Mouse (Mus musculus) midbrain, embryonic 11.5 days (tissue): ENCODE results near the gene Rfng. TPM values are rescaled to one million over a fixed set of nuclear protein-coding genes. Genes with fewer than 3 reads are reported as not detected.
A peak's percentile ranks its signal among the peaks of the same experiment; 100 is the strongest.
"Not testable (repeated sequence)": the region's sequence is repeated elsewhere in the genome, so short reads cannot be mapped to it uniquely, and the experiment has no call there.

Experiments
- ATAC-seq: fragments of 200-750 bp; cut with Nextera tagmentation; 2 replicates; pipeline ENCODE4 v1.8.0; 2017; ENCODE audit warnings: moderate TSS enrichment, moderate library complexity; ENCODE audit not compliant: low FRiP score
- DNase-seq: peaks from one replicate; pipeline ENCODE4 v3.0.0; 2015; ENCODE audit warnings: low spot score; ENCODE audit errors: missing footprints
- H3K27ac ChIP-seq: fragments of 300-500 bp; sonication (generic); 2 replicates; pipeline ENCODE4 v1.5.1; 2014; ENCODE audit warnings: low read depth, low read length
- H3K27me3 ChIP-seq: fragments of 300-500 bp; sonication (generic); 2 replicates; pipeline ENCODE4 v1.6.1; 2014; ENCODE audit warnings: mild to moderate bottlenecking, low read length, moderate library complexity, mixed read lengths; ENCODE audit not compliant: control insufficient read depth, insufficient read depth
- H3K36me3 ChIP-seq: fragments of 300-500 bp; sonication (generic); 2 replicates; pipeline ENCODE4 v1.6.1; 2014; ENCODE audit warnings: mild to moderate bottlenecking, low read length, moderate library complexity, mixed read lengths; ENCODE audit not compliant: control insufficient read depth, insufficient read depth
- H3K4me1 ChIP-seq: fragments of 300-500 bp; sonication (generic); 2 replicates; pipeline ENCODE4 v1.6.1; 2014; ENCODE audit warnings: low read length; ENCODE audit not compliant: control insufficient read depth, insufficient read depth
- H3K4me2 ChIP-seq: fragments of 300-500 bp; sonication (generic); 2 replicates; pipeline ENCODE4 v1.6.1; 2014; ENCODE audit warnings: mild to moderate bottlenecking, moderate library complexity
- H3K4me3 ChIP-seq: fragments of 300-500 bp; sonication (generic); 2 replicates; pipeline ENCODE4 v1.5.1; 2014; ENCODE audit warnings: low read depth, low read length
- H3K9ac ChIP-seq: fragments of 300-500 bp; sonication (generic); 2 replicates; pipeline ENCODE4 v1.6.1; 2014; ENCODE audit warnings: low read length
- H3K9me3 ChIP-seq: fragments of 300-500 bp; sonication (generic); 2 replicates; pipeline ENCODE4 v1.6.1; 2016; ENCODE audit warnings: low read length; ENCODE audit not compliant: control insufficient read depth
- WGBS: fragments of 180-500 bp; shearing (Covaris S2); extraction: QIAGEN DNeasy Blood & Tissue Kit; methylation state at CpG from one replicate; pipeline ENCODE4 v1.1.7; 2014; 5-methylcytosine and 5-hydroxymethylcytosine counted together
- polyA plus RNA-seq: library from polyadenylated mRNA; unstranded; fragments of >200 nt; fragmentation: Nextera tagmentation; extraction: Ambion mirVana; gene quantifications from 2 replicates; pipeline ENCODE4 v1.2.1, GENCODE M21; 2014

Gene Rfng
- polyA plus RNA-seq, result 28.2 and 30.6 TPM in 2 replicates

- ATAC-seq, result peak; percentile 86
- peak; percentile 96 for DNase-seq
- Histone ChIP-seq H3K9me3 (no peaks in the 10 kb centered on the region), H3K36me3 (peaks cover 3% of the 10 kb centered on the region), H3K4me2 (peak within 1 kb of the TSS; percentile 97), H3K9ac (peak within 1 kb of the TSS; percentile 91), H3K4me1 (peaks cover 15% of the 10 kb centered on the region), H3K4me3 (peak within 1 kb of the TSS; percentile 99), H3K27ac (peak within 1 kb of the TSS; percentile 40; the same call in 1 of the 2 replicates), H3K27me3 (no peaks in the 10 kb centered on the region)
- WGBS, result under 1% methylated on average over 89 of the region's 107 CpGs
Observed at GRCm38 (mm10) chr11:120784064-120784791, at the start of gene Rfng, which contains the start of gene Gps1. Rfng (minus strand) TSS chr11:120784207. Gps1 (plus strand) TSS chr11:120784272.

GRCm38 (mm10) chr11:120832962-120833361 lies 49.0 kb upstream of the Rfng start:
- peaks cover 14% of the 10 kb centered on the region for H3K4me1 ChIP-seq
- H3K9me3 ChIP-seq, ATAC-seq, H3K36me3 ChIP-seq, H3K4me2 ChIP-seq, H3K27me3 ChIP-seq, H3K27ac ChIP-seq, H3K9ac ChIP-seq, H3K4me3 ChIP-seq: not testable (repeated sequence)
- WGBS, result 89% methylated on average over 5 of the region's 5 CpGs
- peak; percentile 57 for DNase-seq

GRCm38 (mm10) chr11:120831659-120832440 lies 47.8 kb upstream of the Rfng start:
- 77% methylated on average over 3 of the region's 3 CpGs for WGBS
- no peak overlapping the region for H3K4me2 ChIP-seq
- no peak overlapping the region for H3K4me3 ChIP-seq
- no peaks in the 10 kb centered on the region for H3K9me3 ChIP-seq
- H3K36me3 ChIP-seq, result no peaks in the 10 kb centered on the region
- no peak for DNase-seq
- no peaks in the 10 kb centered on the region for H3K27me3 ChIP-seq
- H3K4me1 ChIP-seq, result peaks cover 15% of the 10 kb centered on the region
- no peak overlapping the region for H3K9ac ChIP-seq
- ATAC-seq, result no peak
- no peak overlapping the region for H3K27ac ChIP-seq

- 82% methylated on average over 12 of the region's 12 CpGs for WGBS
- peaks cover 26% of the 10 kb centered on the region for H3K4me1 ChIP-seq
- no peak overlapping the region for H3K9ac ChIP-seq
- no peaks in the 10 kb centered on the region for H3K36me3 ChIP-seq
- ATAC-seq (no peak), DNase-seq (no peak)
- no peaks in the 10 kb centered on the region for H3K9me3 ChIP-seq
- no peak overlapping the region for H3K27ac ChIP-seq
- H3K4me3 ChIP-seq, result no peak overlapping the region
- no peak overlapping the region for H3K4me2 ChIP-seq
- H3K27me3 ChIP-seq, result no peaks in the 10 kb centered on the region
Observed at GRCm38 (mm10) chr11:120830686-120831085, 46.7 kb upstream of the Rfng start.

GRCm38 (mm10) chr11:120829757-120830532 lies 45.9 kb upstream of the Rfng start:
- Histone ChIP-seq H3K4me1 (peaks cover 33% of the 10 kb centered on the region), H3K9ac (no peak overlapping the region), H3K27me3 (no peaks in the 10 kb centered on the region), H3K9me3 (no peaks in the 10 kb centered on the region), H3K4me3 (no peak overlapping the region), H3K36me3 (no peaks in the 10 kb centered on the region), H3K27ac (no peak overlapping the region), H3K4me2 (no peak overlapping the region)
- ATAC-seq (no peak), DNase-seq (peak; percentile 79)
- 91% methylated on average over 10 of the region's 10 CpGs for WGBS

- DNase-seq (peak; percentile 80), ATAC-seq (no peak)
- no peak overlapping the region for H3K4me3 ChIP-seq
- H3K4me1 ChIP-seq, result peaks cover 21% of the 10 kb centered on the region
- H3K4me2 ChIP-seq, result no peak overlapping the region
- H3K9ac ChIP-seq, result no peak overlapping the region
- no peaks in the 10 kb centered on the region for H3K27me3 ChIP-seq
- H3K36me3 ChIP-seq, result no peaks in the 10 kb centered on the region
- H3K9me3 ChIP-seq, result no peaks in the 10 kb centered on the region
- WGBS, result 77% methylated on average over 4 of the region's 4 CpGs
- no peak overlapping the region for H3K27ac ChIP-seq
Observed at GRCm38 (mm10) chr11:120828416-120828815, 44.4 kb upstream of the Rfng start.

GRCm38 (mm10) chr11:120826016-120826953 lies 42.3 kb upstream of the Rfng start:
- peak overlapping the region; percentile 94 for H3K9ac ChIP-seq
- H3K4me3 ChIP-seq, result no peak overlapping the region
- peaks cover 39% of the 10 kb centered on the region for H3K4me1 ChIP-seq
- H3K36me3 ChIP-seq, result peaks cover 7% of the 10 kb centered on the region; the same call in 1 of the 2 replicates
- DNase-seq, result peak; percentile 66
- H3K9me3 ChIP-seq, result no peaks in the 10 kb centered on the region
- no peaks in the 10 kb centered on the region for H3K27me3 ChIP-seq
- no peak overlapping the region for H3K4me2 ChIP-seq
- ATAC-seq, result no peak
- 78% methylated on average over 8 of the region's 8 CpGs for WGBS
- peak overlapping the region; percentile 98 for H3K27ac ChIP-seq

- H3K9ac ChIP-seq, result peak overlapping the region; percentile 94
- peak overlapping the region; percentile 98 for H3K4me2 ChIP-seq
- 49% methylated on average over 4 of the region's 4 CpGs for WGBS
- peak overlapping the region; percentile 98 for H3K27ac ChIP-seq
- H3K36me3 ChIP-seq, result peaks cover 16% of the 10 kb centered on the region
- DNase-seq (peak; percentile 96), ATAC-seq (no peak)
- no peaks in the 10 kb centered on the region for H3K27me3 ChIP-seq
- no peaks in the 10 kb centered on the region for H3K9me3 ChIP-seq
- peaks cover 43% of the 10 kb centered on the region for H3K4me1 ChIP-seq
- peak overlapping the region; percentile 88 for H3K4me3 ChIP-seq
Observed at GRCm38 (mm10) chr11:120825289-120825863, 41.4 kb upstream of the Rfng start.
